ENCODE assay signal across 8 mouse cellular contexts in the genomic region with DNA sequence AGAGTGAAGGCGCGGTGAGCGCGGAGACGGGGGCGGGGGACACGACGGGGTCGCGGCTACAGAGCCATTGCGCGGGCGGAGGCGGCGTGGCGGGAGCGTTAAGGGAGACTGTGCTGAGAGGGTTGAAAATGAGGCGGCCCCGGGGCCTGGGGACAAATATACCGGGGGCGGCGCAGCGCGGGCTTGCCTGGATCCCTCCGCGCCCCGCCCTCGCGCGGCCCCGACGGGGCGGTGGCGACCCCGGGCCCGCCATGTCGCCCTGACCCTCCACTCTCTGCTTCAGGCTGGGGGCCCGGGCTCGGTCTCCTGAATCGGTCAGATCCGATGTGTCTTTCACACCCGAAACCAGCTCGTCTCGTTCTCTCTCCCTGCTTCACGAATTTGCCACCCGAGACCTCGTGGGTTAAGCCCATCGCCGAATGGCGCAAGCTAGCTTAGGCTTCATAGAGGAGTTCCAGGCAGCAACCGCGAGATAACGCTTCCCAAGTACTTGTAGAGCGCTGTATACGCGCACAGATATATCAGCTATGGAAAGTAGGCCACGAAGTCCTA. TPM values are rescaled to one million over a fixed set of nuclear protein-coding genes. Genes with fewer than 3 reads are reported as not detected.
A peak's percentile ranks its signal among the peaks of the same experiment; 100 is the strongest.
DNase-seq lines count a peak whose midpoint lies in the region; ATAC-seq and TF ChIP-seq lines count a peak whose summit lies in the region.

A gene (minus strand): TSS at position 189 of the 552 bp plus-strand sequence.

- H3K9me3 ChIP-seq in intestine, embryonic 16.5 days (ENCODE audit: control insufficient read depth, low read length), result no peaks in the 10 kb centered on the region
- H3K9me3 ChIP-seq in liver, postnatal 0 days (ENCODE audit: low read length), result no peaks in the 10 kb centered on the region
- H3K9me3 ChIP-seq in stomach, embryonic 14.5 days (ENCODE audit: control insufficient read depth, low read depth, low read length), result no peaks in the 10 kb centered on the region

- H3K27ac ChIP-seq in thymus, adult 2 months (ENCODE audit: control insufficient read depth, insufficient read depth, low read length), result peak within 1 kb of the TSS; percentile 76
- peak within 1 kb of the TSS; percentile 98 for H3K27ac ChIP-seq in intestine, embryonic 16.5 days (ENCODE audit: low read length)
- H3K27ac ChIP-seq in liver, postnatal 0 days (ENCODE audit: low read depth), result peak within 1 kb of the TSS; percentile 98
- H3K27ac ChIP-seq in stomach, embryonic 14.5 days (ENCODE audit: low read length), result peak within 1 kb of the TSS; percentile 97

- ATAC-seq in intestine, embryonic 16.5 days, result peak; percentile 51
- peak; percentile 37 for ATAC-seq in liver, postnatal 0 days
- peak; percentile 36 for ATAC-seq in stomach, embryonic 14.5 days (ENCODE audit: insufficient number of reproducible peaks, insufficient read depth, low FRiP score, low read depth)

- H3K4me2 ChIP-seq in intestine, embryonic 16.5 days (ENCODE audit: low read depth, low read length), result peak within 1 kb of the TSS; percentile 79
- H3K4me2 ChIP-seq in liver, postnatal 0 days (ENCODE audit: low read depth, low read length), result peak within 1 kb of the TSS; percentile 86
- peak within 1 kb of the TSS; percentile 88 for H3K4me2 ChIP-seq in stomach, embryonic 14.5 days (replicated peaks; ENCODE audit: low read depth, low read length)

- peak within 1 kb of the TSS; percentile 89 for H3K4me3 ChIP-seq in thymus, adult 2 months (ENCODE audit: control insufficient read depth, insufficient read depth, low read length)
- peak within 1 kb of the TSS; percentile 82 for H3K4me3 ChIP-seq in intestine, embryonic 16.5 days (ENCODE audit: low read length)
- peak within 1 kb of the TSS; percentile 86 for H3K4me3 ChIP-seq in liver, postnatal 0 days (ENCODE audit: low read depth, low read length)
- H3K4me3 ChIP-seq in stomach, embryonic 14.5 days (ENCODE audit: low read depth, low read length), result peak within 1 kb of the TSS; percentile 69

- intact Hi-C loops in gastrocnemius, postnatal 14 days (cut with DNase I; ENCODE audit: low total_unique reads), result loop anchor here (10.0 kb wide), 1 partner anchor 52 kb away; no protein-coding TSS in a partner anchor

- no peaks in the 10 kb centered on the region for H3K36me3 ChIP-seq in thymus, adult 2 months (ENCODE audit: control insufficient read depth, insufficient read depth, low read length)
- H3K36me3 ChIP-seq in intestine, embryonic 16.5 days (ENCODE audit: control insufficient read depth, insufficient read depth, low read length), result peaks cover 14% of the 10 kb centered on the region; the same call in 1 of the 2 replicates
- peaks cover 15% of the 10 kb centered on the region for H3K36me3 ChIP-seq in liver, postnatal 0 days (replicated peaks; ENCODE audit: insufficient read depth, low read length)
- peaks cover 4% of the 10 kb centered on the region; the same call in 1 of the 2 replicates for H3K36me3 ChIP-seq in stomach, embryonic 14.5 days (ENCODE audit: control insufficient read depth, insufficient read depth, low read length)

- TF ChIP-seq EP300 in liver, postnatal 0 days (IDR thresholded peaks at IDR 0.05; ENCODE audit: low read depth), result no peak

- TF ChIP-seq POLR2A in thymus, adult 2 months (IDR thresholded peaks at IDR 0.05; ENCODE audit: control insufficient read depth, extremely low read depth, insufficient read depth, low read length, poor library complexity), result peak; percentile 5; the same call in 1 of the 2 replicates

- no peaks in the 10 kb centered on the region for H3K27me3 ChIP-seq in thymus, adult 2 months (ENCODE audit: control insufficient read depth, insufficient read depth, low read length)
- no peaks in the 10 kb centered on the region for H3K27me3 ChIP-seq in intestine, embryonic 16.5 days (replicated peaks; ENCODE audit: control insufficient read depth, insufficient read depth, low read length)
- no peaks in the 10 kb centered on the region for H3K27me3 ChIP-seq in liver, postnatal 0 days (ENCODE audit: insufficient read depth, low read length)
- H3K27me3 ChIP-seq in stomach, embryonic 14.5 days (ENCODE audit: control insufficient read depth, insufficient read depth, low read length), result no peaks in the 10 kb centered on the region

- WGBS in thymus, adult 2 months, result under 1% methylated on average over 52 of the region's 57 CpGs
- WGBS in intestine, embryonic 16.5 days, result under 1% methylated on average over 50 of the region's 57 CpGs
- 5% methylated on average over 52 of the region's 57 CpGs for WGBS in liver, postnatal 0 days (ENCODE audit: insufficient replicate concordance)
- under 1% methylated on average over 39 of the region's 57 CpGs for WGBS in stomach, embryonic 14.5 days

- H3K4me1 ChIP-seq in thymus, adult 2 months (replicated peaks; ENCODE audit: control insufficient read depth, insufficient read depth, low read length), result peaks cover 24% of the 10 kb centered on the region
- peaks cover 38% of the 10 kb centered on the region for H3K4me1 ChIP-seq in intestine, embryonic 16.5 days (ENCODE audit: control insufficient read depth, insufficient read depth, low read length)
- H3K4me1 ChIP-seq in liver, postnatal 0 days (ENCODE audit: insufficient read depth), result peaks cover 48% of the 10 kb centered on the region
- H3K4me1 ChIP-seq in stomach, embryonic 14.5 days (ENCODE audit: control insufficient read depth, insufficient read depth, low read length), result peaks cover 38% of the 10 kb centered on the region

- H3K9ac ChIP-seq in intestine, embryonic 16.5 days (ENCODE audit: low read depth, low read length), result peak within 1 kb of the TSS; percentile 95
- peak within 1 kb of the TSS; percentile 96 for H3K9ac ChIP-seq in liver, postnatal 0 days (replicated peaks)
- H3K9ac ChIP-seq in stomach, embryonic 14.5 days (replicated peaks; ENCODE audit: low read depth, low read length), result peak within 1 kb of the TSS; percentile 90

- no peak for TF ChIP-seq CTCF in thymus, adult 2 months (IDR thresholded peaks at IDR 0.05; ENCODE audit: borderline replicate concordance, control insufficient read depth, extremely low read depth, insufficient read depth, low read length, poor library complexity)
- TF ChIP-seq CTCF in liver, postnatal 0 days (IDR thresholded peaks at IDR 0.05; ENCODE audit: low read depth), result no peak

- no peak for DNase-seq in thymus, adult 2 months
- DNase-seq in thymus, postnatal 0 days (ENCODE audit: low spot score), result no peak
- peak; percentile 62 for DNase-seq in c-Kit-positive CD71-positive TER-119-positive erythroid progenitor cells, embryonic 14.5 days (ENCODE audit: low spot score)
- DNase-seq in gastrocnemius, postnatal 14 days, result peak; percentile 80
- DNase-seq in liver, postnatal 0 days, result peak; percentile 83
- DNase-seq in yolk sac, embryonic 10.5 days (ENCODE audit: low spot score), result no peak

RNA-seq across cellular contexts. Expression of the gene that starts here (rescaled TPM):
- 76.5 and 102 TPM in 2 replicates for polyA plus RNA-seq in thymus, adult 2 months (2012; rRNA removed)
- 3.4 and 3.7 TPM in 2 replicates for polyA plus RNA-seq in thymus, postnatal 0 days (2015; fragmentation: Nextera tagmentation; extraction: Ambion mirVana)
- total RNA-seq in gastrocnemius, postnatal 14 days (2021), result 10 to 100 TPM; 54.5 to 62.2 TPM
- polyA plus RNA-seq in intestine, embryonic 16.5 days (2015; fragmentation: Nextera tagmentation; extraction: Ambion mirVana), result 4.9 and 5.5 TPM in 2 replicates
- 66.6 and 72.5 TPM in 2 replicates for polyA plus RNA-seq in liver, postnatal 0 days (2015; fragmentation: Nextera tagmentation; extraction: Ambion mirVana)
- 3.1 and 4.4 TPM in 2 replicates for polyA plus RNA-seq in stomach, embryonic 14.5 days (2014; fragmentation: Nextera tagmentation; extraction: Ambion mirVana)

Comparison
In these comparisons a context has a peak if more than half of its experiments do, and no peak if none do; other contexts are left out.
1. RNA of the gene that starts here (polyA plus RNA-seq): 76.5 to 102 TPM in thymus, adult 2 months and 66.6 to 72.5 TPM in liver, postnatal 0 days; 4.9 to 5.5 TPM in intestine, embryonic 16.5 days, 3.4 to 3.7 TPM in thymus, postnatal 0 days and 3.1 to 4.4 TPM in stomach, embryonic 14.5 days; every median in the first group is over 10 times any median in the second.
2. DNase-seq: peak in c-Kit-positive CD71-positive TER-119-positive erythroid progenitor cells, embryonic 14.5 days (single experiment), gastrocnemius, postnatal 14 days (single experiment) and liver, postnatal 0 days (single experiment); none in thymus, adult 2 months (single experiment), thymus, postnatal 0 days (single experiment) and yolk sac, embryonic 10.5 days (single experiment).
3. Peak in every context shown above with its lines, with median percentiles within 50 percentile points of each other: H3K27ac ChIP-seq, H3K4me3 ChIP-seq, ATAC-seq, H3K4me2 ChIP-seq and H3K9ac ChIP-seq.